Mouse (Mus musculus) embryonic fibroblast, embryonic 13.5 days (primary cell): ENCODE measurements at regions not wholly inside any gene's neighbourhood (a gene's known extent, or its start where the extent isn't known, plus 50 kb on each side); places are given as distances from the start of the nearest gene placed in this dataset.

Source experiments
- CTCF ChIP-seq: IDR thresholded peaks from 2 replicates; pipeline ENCODE4 v1.5.1; 2011; ENCODE audit warnings: mild to moderate bottlenecking, control low read depth, low read length, moderate library complexity, borderline replicate concordance; ENCODE audit not compliant: insufficient read depth
- POLR2A ChIP-seq: IDR thresholded peaks from 2 replicates; pipeline ENCODE4 v1.6.1; 2011; ENCODE audit warnings: low read depth, mild to moderate bottlenecking, control low read depth, low read length, moderate library complexity

DNA sequence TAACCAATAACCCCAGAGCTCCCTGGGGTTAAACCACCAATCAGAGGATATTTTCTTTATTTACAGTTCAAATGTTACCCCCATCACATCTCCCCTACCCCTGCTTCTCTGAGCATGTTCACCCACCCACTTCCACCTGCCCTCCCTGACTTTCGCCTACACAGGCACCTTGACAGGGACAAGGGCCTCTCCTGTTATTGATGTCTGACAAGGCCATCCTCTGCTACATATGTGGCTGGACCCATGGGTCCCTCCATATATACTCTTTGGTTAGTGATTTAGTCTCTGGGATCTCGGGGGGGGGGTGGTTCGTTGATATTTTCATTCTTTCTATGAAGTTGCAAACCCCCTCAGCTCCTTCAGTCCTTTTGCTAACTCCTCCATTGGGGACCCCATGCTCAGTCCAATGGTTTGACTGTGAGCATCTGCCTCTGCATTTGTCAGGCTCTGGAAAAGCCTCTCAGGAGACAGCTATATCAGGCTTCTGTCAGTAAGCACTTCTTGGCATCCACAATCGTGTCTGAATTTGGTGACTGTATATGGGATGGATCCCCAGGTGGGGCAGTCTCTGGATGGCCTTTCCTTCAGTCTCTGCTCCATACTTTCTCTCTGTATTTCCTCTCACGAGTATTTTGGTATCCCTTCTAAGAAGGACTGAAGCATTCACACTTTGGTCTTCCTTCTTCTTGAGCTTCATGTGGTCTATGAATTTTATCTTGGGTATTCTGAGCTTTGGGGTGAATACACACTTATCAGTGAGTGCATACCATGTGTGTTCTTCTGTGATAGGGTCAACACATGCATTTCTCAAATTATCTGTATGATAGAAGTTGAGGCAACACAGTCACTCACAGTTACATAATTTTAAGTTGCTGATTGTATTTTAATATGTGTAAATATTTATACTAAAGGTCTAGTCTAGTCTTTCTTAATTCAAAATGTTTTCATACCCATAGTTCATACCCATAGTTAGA lies 220.8 kb upstream of the Tusc1 start:
- TF ChIP-seq CTCF: no peak
- TF ChIP-seq POLR2A: no peak
